Mouse (Mus musculus) erythroblast, embryonic 14.5 days (primary cell): ENCODE results near the gene Ngfr.

Source experiments
- GATA1 ChIP-seq: IDR thresholded peaks from 2 replicates; pipeline ENCODE4 v1.6.1; 2012; ENCODE audit warnings: low read length, inconsistent platforms, mixed read lengths
- TAL1 ChIP-seq: IDR thresholded peaks from 3 replicates; pipeline ENCODE4 v1.6.1; 2012; ENCODE audit warnings: low read length, inconsistent platforms, mixed read lengths

GRCm38 (mm10) chr11:95586751-95587422, 648 bp downstream of the Ngfr start:
- TF ChIP-seq GATA1 = no peak
- no peak for TF ChIP-seq TAL1
